ENCODE assay signal across 8 mouse cellular contexts in genomic region chr10:127069281-127070189, GRCm38 (mm10). TPM values are rescaled to one million over a fixed set of nuclear protein-coding genes. Genes with fewer than 3 reads are reported as not detected.
DNase-seq lines count a peak whose midpoint lies in the region; TF ChIP-seq lines count a peak whose summit lies in the region.

No protein-coding gene starts in this region.

- TF ChIP-seq CTCF in testis, adult 2 months (IDR thresholded peaks at IDR 0.05; ENCODE audit: control insufficient read depth, insufficient read depth, insufficient replicate concordance, low read depth, low read length): no peak

- TF ChIP-seq POLR2A in testis, adult 2 months (IDR thresholded peaks at IDR 0.05; ENCODE audit: control insufficient read depth, low read depth, low read length): no peak

- H3K27ac ChIP-seq in testis, adult 2 months (ENCODE audit: control insufficient read depth, insufficient read depth, low read depth, low read length): peak overlapping the region; percentile 75
- peak overlapping the region; percentile 93 for H3K27ac ChIP-seq in hindbrain, embryonic 10.5 days

- peak; percentile 37 for DNase-seq in cerebellum, adult 11-12 months
- no peak for DNase-seq in cerebellum, adult 8-10 months
- no peak for DNase-seq in testis, postnatal 10 days (ENCODE audit: low spot score)
- DNase-seq in hindbrain, embryonic 10.5 days (ENCODE audit: low spot score): peak; percentile 46
- DNase-seq in mesoderm, embryonic 11.5 days (ENCODE audit: low read depth, low spot score): peak; percentile 82
- DNase-seq in spleen, adult 12 weeks (ENCODE audit: low spot score): no peak
- DNase-seq in layer of hippocampus, adult 18-20 months (ENCODE audit: low spot score in 2 of 2): no peak

- no peaks in the 10 kb centered on the region for H3K27me3 ChIP-seq in testis, adult 2 months (ENCODE audit: control insufficient read depth, insufficient read depth, low read length)
- H3K27me3 ChIP-seq in hindbrain, embryonic 10.5 days (ENCODE audit: insufficient read depth, poor library complexity, severe bottlenecking): no peaks in the 10 kb centered on the region

- WGBS in hindbrain, embryonic 10.5 days: 9% methylated on average over 30 of the region's 30 CpGs

- no peaks in the 10 kb centered on the region; the same call in 1 of the 2 replicates for H3K36me3 ChIP-seq in testis, adult 2 months (ENCODE audit: control insufficient read depth, insufficient read depth, low read length)
- peaks cover 43% of the 10 kb centered on the region for H3K36me3 ChIP-seq in hindbrain, embryonic 10.5 days

- peaks cover 12% of the 10 kb centered on the region for H3K4me1 ChIP-seq in testis, adult 2 months (ENCODE audit: control insufficient read depth, insufficient read depth, low read length)
- H3K4me1 ChIP-seq in hindbrain, embryonic 10.5 days (replicated peaks): peaks cover 49% of the 10 kb centered on the region

- peak overlapping the region; percentile 89 for H3K4me3 ChIP-seq in testis, adult 2 months (ENCODE audit: control insufficient read depth, low read depth, low read length)
- peak overlapping the region; percentile 74 for H3K4me3 ChIP-seq in hindbrain, embryonic 10.5 days

- H3K9me3 ChIP-seq in hindbrain, embryonic 10.5 days: no peaks in the 10 kb centered on the region

RNA-seq across cellular contexts. Expression of gene Tspan31, which starts 0.5 kb away (rescaled TPM):
- 12.7 and 16.3 TPM in 2 replicates for polyA plus RNA-seq in testis, adult 2 months (2012; rRNA removed)
- polyA plus RNA-seq in hindbrain, embryonic 10.5 days (2016; fragmentation: Nextera tagmentation; extraction: Ambion mirVana): 177 and 187 TPM in 2 replicates
- 10 to 100 TPM; 60.3 to 60.7 TPM for total RNA-seq in layer of hippocampus, adult 18-20 months (2021)

RNA-seq across cellular contexts. Expression of gene Agap2, which starts 5.5 kb away (rescaled TPM):
- 0.53 and 0.73 TPM in 2 replicates for polyA plus RNA-seq in testis, adult 2 months (2012; rRNA removed)
- 0.12 and 0.33 TPM in 2 replicates for polyA plus RNA-seq in hindbrain, embryonic 10.5 days (2016; fragmentation: Nextera tagmentation; extraction: Ambion mirVana)
- total RNA-seq in layer of hippocampus, adult 18-20 months (2021): 100 to 1,000 TPM; 807 to 841 TPM

RNA-seq across cellular contexts. Expression of gene Cdk4, which starts 6.2 kb away (rescaled TPM):
- 68.4 and 70.9 TPM in 2 replicates for polyA plus RNA-seq in testis, adult 2 months (2012; rRNA removed)
- polyA plus RNA-seq in hindbrain, embryonic 10.5 days (2016; fragmentation: Nextera tagmentation; extraction: Ambion mirVana): 2,665 and 2,802 TPM in 2 replicates
- total RNA-seq in layer of hippocampus, adult 18-20 months (2021): 10 to 100 TPM; 83.9 to 91.1 TPM

RNA-seq across cellular contexts. Expression of gene March9, which starts 9.6 kb away (rescaled TPM):
- polyA plus RNA-seq in testis, adult 2 months (2012; rRNA removed): 2.1 TPM in 2 replicates
- 1.2 and 1.6 TPM in 2 replicates for polyA plus RNA-seq in hindbrain, embryonic 10.5 days (2016; fragmentation: Nextera tagmentation; extraction: Ambion mirVana)
- total RNA-seq in layer of hippocampus, adult 18-20 months (2021): 10 to 100 TPM; 20.5 to 21.9 TPM

RNA-seq across cellular contexts. Expression of gene Cyp27b1, which starts 21.5 kb away (rescaled TPM):
- 0.25 and 0.46 TPM in 2 replicates for polyA plus RNA-seq in testis, adult 2 months (2012; rRNA removed)
- polyA plus RNA-seq in hindbrain, embryonic 10.5 days (2016; fragmentation: Nextera tagmentation; extraction: Ambion mirVana): 0.06 and 0.34 TPM in 2 replicates
- total RNA-seq in layer of hippocampus, adult 18-20 months (2021): 1 to 10 TPM in 1 of 2 experiments, under 1 TPM in 1; 0.91 to 1.2 TPM

Comparison
In these comparisons a context has a peak if more than half of its experiments do, and no peak if none do; other contexts are left out.
1. DNase-seq: peak in cerebellum, adult 11-12 months (single experiment), hindbrain, embryonic 10.5 days (single experiment) and mesoderm, embryonic 11.5 days (single experiment); none in cerebellum, adult 8-10 months (single experiment), testis, postnatal 10 days (single experiment), spleen, adult 12 weeks (single experiment) and layer of hippocampus, adult 18-20 months (0 of 2).
2. RNA of gene Tspan31, which starts 0.5 kb away (polyA plus RNA-seq): 177 to 187 TPM in hindbrain, embryonic 10.5 days; 12.7 to 16.3 TPM in testis, adult 2 months; every median in the first group is over 10 times any median in the second.
3. RNA of gene Cdk4, which starts 6.2 kb away (polyA plus RNA-seq): 2,665 to 2,802 TPM in hindbrain, embryonic 10.5 days; 68.4 to 70.9 TPM in testis, adult 2 months; every median in the first group is over 10 times any median in the second.